Mouse (Mus musculus): ENCODE measurements around the gene Rps27. TPM values are rescaled to one million over a fixed set of nuclear protein-coding genes. Genes with fewer than 3 reads are reported as not detected.

Rps27 gene
- total and polyA plus RNA-seq, 3 experiments: 2,476 to 6,504 TPM; not detected in 1

Other genes with a start within 250 kb of the Rps27 start
- 232 and 318 TPM in 2 replicates for gene Hax1, start 214.9 kb downstream of the Rps27 start, total RNA-seq (2012; rRNA removed)
- 100 to 1,000 TPM in 1 of 2 experiments, not detected in 1; 322 TPM for gene Hax1, start 214.9 kb downstream of the Rps27 start, polyA plus RNA-seq (2012; ENCODE audit: insufficient read depth in 1 of 2, insufficient read length in 2 of 2, low read depth in 1 of 2, low replicate concordance in 2 of 2, missing spikeins in 1 of 2)
- gene 4933434E20Rik, start 162.0 kb downstream of the Rps27 start, total RNA-seq (2012; rRNA removed): 152 and 161 TPM in 2 replicates
- 100 to 1,000 TPM; 184 to 227 TPM for gene 4933434E20Rik, start 162.0 kb downstream of the Rps27 start, polyA plus RNA-seq (2012; ENCODE audit: insufficient read depth in 1 of 2, insufficient read length in 2 of 2, low read depth in 1 of 2, low replicate concordance in 2 of 2, missing spikeins in 1 of 2)
- 102 and 107 TPM in 2 replicates for gene Ubap2l, start 161.0 kb downstream of the Rps27 start, total RNA-seq (2012; rRNA removed)
- 100 to 1,000 TPM; 247 to 442 TPM for gene Ubap2l, start 161.0 kb downstream of the Rps27 start, polyA plus RNA-seq (2012; ENCODE audit: insufficient read depth in 1 of 2, insufficient read length in 2 of 2, low read depth in 1 of 2, low replicate concordance in 2 of 2, missing spikeins in 1 of 2)
- gene Tpm3, start 141.0 kb downstream of the Rps27 start, total RNA-seq (2012; rRNA removed): 274 and 314 TPM in 2 replicates
- gene Tpm3, start 141.0 kb downstream of the Rps27 start, polyA plus RNA-seq (2012; ENCODE audit: insufficient read depth in 1 of 2, insufficient read length in 2 of 2, low read depth in 1 of 2, low replicate concordance in 2 of 2, missing spikeins in 1 of 2): 100 to 1,000 TPM; 205 to 273 TPM
- 0.54 and 0.62 TPM in 2 replicates for gene Nup210l, start 109.5 kb downstream of the Rps27 start, total RNA-seq (2012; rRNA removed)
- gene Nup210l, start 109.5 kb downstream of the Rps27 start, polyA plus RNA-seq (2012; ENCODE audit: insufficient read depth in 1 of 2, insufficient read length in 2 of 2, low read depth in 1 of 2, low replicate concordance in 2 of 2, missing spikeins in 1 of 2): under 1 TPM in 1 of 2 experiments, not detected in 1; 0.65 TPM
- 4.3 and 5.1 TPM in 2 replicates for gene Rab13, start within 50 bp of the Rps27 start, total RNA-seq (2012; rRNA removed)
- gene Rab13, start within 50 bp of the Rps27 start, polyA plus RNA-seq (2012; ENCODE audit: insufficient read depth in 1 of 2, insufficient read length in 2 of 2, low read depth in 1 of 2, low replicate concordance in 2 of 2, missing spikeins in 1 of 2): 1 to 10 TPM in 1 of 2 experiments, not detected in 1; 7.7 TPM
- 76.0 and 107 TPM in 2 replicates for gene Jtb, start 17.9 kb upstream of the Rps27 start, total RNA-seq (2012; rRNA removed)
- 100 to 1,000 TPM in 1 of 2 experiments, not detected in 1; 103 TPM for gene Jtb, start 17.9 kb upstream of the Rps27 start, polyA plus RNA-seq (2012; ENCODE audit: insufficient read depth in 1 of 2, insufficient read length in 2 of 2, low read depth in 1 of 2, low replicate concordance in 2 of 2, missing spikeins in 1 of 2)
- 0.08 TPM in 1 of 2 replicates, not detected in the other for gene Creb3l4, start 29.9 kb upstream of the Rps27 start, total RNA-seq (2012; rRNA removed)
- under 1 TPM in 1 of 2 experiments, not detected in 1; 0.07 TPM for gene Creb3l4, start 29.9 kb upstream of the Rps27 start, polyA plus RNA-seq (2012; ENCODE audit: insufficient read depth in 1 of 2, insufficient read length in 2 of 2, low read depth in 1 of 2, low replicate concordance in 2 of 2, missing spikeins in 1 of 2)
- 47.2 and 58.5 TPM in 2 replicates for gene Slc39a1, start 34.5 kb upstream of the Rps27 start, total RNA-seq (2012; rRNA removed)
- gene Slc39a1, start 34.5 kb upstream of the Rps27 start, polyA plus RNA-seq (2012; ENCODE audit: insufficient read depth in 1 of 2, insufficient read length in 2 of 2, low read depth in 1 of 2, low replicate concordance in 2 of 2, missing spikeins in 1 of 2): 10 to 100 TPM; 61.7 to 80.5 TPM
- gene Crtc2, start 40.5 kb upstream of the Rps27 start, total RNA-seq (2012; rRNA removed): 7.1 and 7.6 TPM in 2 replicates
- 10 to 100 TPM in 1 of 2 experiments, not detected in 1; 66.9 TPM for gene Crtc2, start 40.5 kb upstream of the Rps27 start, polyA plus RNA-seq (2012; ENCODE audit: insufficient read depth in 1 of 2, insufficient read length in 2 of 2, low read depth in 1 of 2, low replicate concordance in 2 of 2, missing spikeins in 1 of 2)
- gene Dennd4b, start 51.5 kb upstream of the Rps27 start, total RNA-seq (2012; rRNA removed): 10.3 and 11.6 TPM in 2 replicates
- gene Dennd4b, start 51.5 kb upstream of the Rps27 start, polyA plus RNA-seq (2012; ENCODE audit: insufficient read depth in 1 of 2, insufficient read length in 2 of 2, low read depth in 1 of 2, low replicate concordance in 2 of 2, missing spikeins in 1 of 2): 10 to 100 TPM in 1 of 2 experiments, not detected in 1; 27.1 TPM
- 9.1 and 12.3 TPM in 2 replicates for gene Gatad2b, start 79.5 kb upstream of the Rps27 start, total RNA-seq (2012; rRNA removed)
- 10 to 100 TPM in 1 of 2 experiments, not detected in 1; 37.6 TPM for gene Gatad2b, start 79.5 kb upstream of the Rps27 start, polyA plus RNA-seq (2012; ENCODE audit: insufficient read depth in 1 of 2, insufficient read length in 2 of 2, low read depth in 1 of 2, low replicate concordance in 2 of 2, missing spikeins in 1 of 2)
- gene Slc27a3, start 176.3 kb upstream of the Rps27 start, total RNA-seq (2012; rRNA removed): 1.4 and 1.9 TPM in 2 replicates
- gene Slc27a3, start 176.3 kb upstream of the Rps27 start, polyA plus RNA-seq (2012; ENCODE audit: insufficient read depth in 1 of 2, insufficient read length in 2 of 2, low read depth in 1 of 2, low replicate concordance in 2 of 2, missing spikeins in 1 of 2): 1 to 10 TPM in 1 of 2 experiments, not detected in 1; 2.8 TPM
- 55.9 and 58.5 TPM in 2 replicates for gene Ints3, start 220.0 kb upstream of the Rps27 start, total RNA-seq (2012; rRNA removed)
- 100 to 1,000 TPM; 101 to 115 TPM for gene Ints3, start 220.0 kb upstream of the Rps27 start, polyA plus RNA-seq (2012; ENCODE audit: insufficient read depth in 1 of 2, insufficient read length in 2 of 2, low read depth in 1 of 2, low replicate concordance in 2 of 2, missing spikeins in 1 of 2)

Measured in MEL (cell line).